Mouse (Mus musculus) lung, embryonic 14.5 days (tissue): ENCODE measurements around the gene Slc26a1. TPM values are rescaled to one million over a fixed set of nuclear protein-coding genes. Genes with fewer than 3 reads are reported as not detected.
A peak's percentile ranks its signal among the peaks of the same experiment; 100 is the strongest.

ENCODE experiments used
- ATAC-seq: fragments of 200-750 bp; cut with Nextera tagmentation; 2 replicates; pipeline ENCODE4 v1.8.0; 2017; ENCODE audit warnings: mild to moderate bottlenecking, moderate TSS enrichment, moderate library complexity; ENCODE audit not compliant: insufficient read depth
- DNase-seq: peaks from one replicate; pipeline ENCODE4 v3.0.0-alpha.2; 2015
- H3K27ac ChIP-seq: fragments of 300-500 bp; sonication (generic); 2 replicates; pipeline ENCODE4 v1.5.1; 2014; ENCODE audit warnings: low read depth, mild to moderate bottlenecking, moderate library complexity
- H3K27me3 ChIP-seq: fragments of 300-500 bp; sonication (generic); 2 replicates; pipeline ENCODE4 v1.6.1; 2014; ENCODE audit warnings: low read length, control low read depth; ENCODE audit not compliant: insufficient read depth
- H3K36me3 ChIP-seq: fragments of 300-500 bp; sonication (generic); 2 replicates; pipeline ENCODE4 v1.6.1; 2014; ENCODE audit warnings: control low read depth; ENCODE audit not compliant: insufficient read depth
- H3K4me1 ChIP-seq: fragments of 300-500 bp; sonication (generic); 2 replicates; pipeline ENCODE4 v1.6.1; 2014; ENCODE audit warnings: antibody characterized with exemption, control low read depth; ENCODE audit not compliant: insufficient read depth
- H3K4me2 ChIP-seq: fragments of 300-500 bp; sonication (generic); 2 replicates; pipeline ENCODE4 v1.6.1; 2014; ENCODE audit warnings: mild to moderate bottlenecking
- H3K4me3 ChIP-seq: fragments of 300-500 bp; sonication (generic); 2 replicates; pipeline ENCODE4 v1.5.1; 2014; ENCODE audit warnings: low read depth, low read length
- H3K9ac ChIP-seq: fragments of 300-500 bp; sonication (generic); 2 replicates; pipeline ENCODE4 v1.6.1; 2014
- H3K9me3 ChIP-seq: fragments of 300-500 bp; sonication (generic); 2 replicates; pipeline ENCODE4 v1.6.1; 2016; ENCODE audit warnings: low read depth, low read length, control low read depth
- CTCF ChIP-seq: IDR thresholded peaks from 2 replicates; pipeline ENCODE4 v1.5.1; 2016; ENCODE audit warnings: antibody characterized with exemption, low read depth
- WGBS: fragments of 180-500 bp; shearing (Covaris S2); extraction: QIAGEN DNeasy Blood & Tissue Kit; methylation state at CpG from one replicate; pipeline ENCODE4 v1.1.7; 2014; 5-methylcytosine and 5-hydroxymethylcytosine counted together
- polyA plus RNA-seq: library from polyadenylated mRNA; unstranded; fragments of >200 nt; fragmentation: Nextera tagmentation; extraction: Ambion mirVana; gene quantifications from 2 replicates; pipeline ENCODE4 v1.2.1, GENCODE M21; 2014

Slc26a1 gene
- polyA plus RNA-seq, 1 experiment from 2014 or later: 0.70 TPM

DNA sequence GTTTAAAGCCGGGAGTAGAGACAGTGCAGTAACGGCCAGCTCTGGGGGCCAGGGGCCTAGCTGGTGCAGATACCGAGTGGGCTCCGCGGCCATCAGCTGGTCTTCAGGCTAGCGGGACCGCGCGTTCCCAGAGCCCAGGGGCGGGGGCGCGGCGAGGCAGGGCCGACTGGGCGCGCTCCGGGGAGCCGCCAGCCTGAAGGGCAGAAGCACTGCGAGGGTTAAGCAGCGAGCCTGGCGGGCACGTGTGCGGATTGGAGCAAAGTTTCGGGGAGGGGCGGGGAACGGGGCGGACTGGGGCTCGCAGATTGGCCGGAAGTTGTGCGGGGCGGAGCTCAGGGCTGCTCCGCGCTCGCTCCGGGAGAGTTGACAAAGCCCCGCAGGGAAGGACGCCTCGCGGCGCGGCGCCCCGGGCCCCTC is 18.5 kb upstream of the Slc26a1 start:
- Histone ChIP-seq H3K4me3 (peak overlapping the region; percentile 80), H3K9me3 (no peaks in the 10 kb centered on the region)
- DNase-seq: peak; percentile 95

DNA sequence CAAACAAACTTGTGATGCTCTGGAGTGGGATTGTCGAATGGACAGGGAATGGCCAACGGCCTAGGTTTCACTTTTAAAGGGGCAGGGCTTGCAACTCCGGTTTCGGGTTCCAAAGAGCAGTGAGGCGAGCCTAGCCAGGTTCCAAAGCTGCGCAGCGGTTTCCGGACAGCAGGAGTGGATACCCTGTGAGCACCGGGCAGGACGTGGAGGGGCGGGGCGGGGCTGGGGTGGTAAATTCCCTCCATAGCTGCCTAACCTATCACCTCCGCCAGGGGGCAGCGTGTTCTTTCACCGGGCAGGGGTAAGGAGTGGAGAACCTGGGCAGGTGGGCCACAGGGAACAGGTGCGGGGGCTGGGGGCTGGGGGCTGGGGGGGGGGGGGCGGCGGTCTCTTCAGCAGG is 16.9 kb upstream of the Slc26a1 start, which contains the start of gene Fgfrl1:
TSS of gene Fgfrl1 (plus strand) at position 112 of the 400 bp plus-strand sequence.
- Histone ChIP-seq H3K4me3 (peak within 1 kb of the TSS; percentile 80), H3K4me2 (peak within 1 kb of the TSS; percentile 75), H3K27ac (no peak within 1 kb of the TSS), H3K9me3 (no peaks in the 10 kb centered on the region), H3K27me3 (no peaks in the 10 kb centered on the region), H3K9ac (peak within 1 kb of the TSS; percentile 80), H3K4me1 (peaks cover 15% of the 10 kb centered on the region; the same call in 1 of the 2 replicates), H3K36me3 (0 out of 2 replicates have a peak, but pooled peaks cover 2% of the 10 kb centered on the region)
- DNase-seq (peak; percentile 69), ATAC-seq (no peak)
- peak; percentile 64 for TF ChIP-seq CTCF
- 0% methylated on average over 16 of the region's 18 CpGs for whole genome bisulfite sequencing

More for the DNA sequence above, 18.5 kb upstream of the Slc26a1 start:
- Histone ChIP-seq H3K4me1 (peaks cover 16% of the 10 kb centered on the region; the same call in 1 of the 2 replicates), H3K27me3 (no peaks in the 10 kb centered on the region), H3K9ac (peak overlapping the region; percentile 80), H3K27ac (no peak overlapping the region), H3K4me2 (peak overlapping the region; percentile 75), H3K36me3 (0 out of 2 replicates have a peak, but pooled peaks cover 2% of the 10 kb centered on the region)
- TF ChIP-seq CTCF: no peak
- peak; percentile 95 for ATAC-seq
- under 1% methylated on average over 43 of the region's 43 CpGs for WGBS

DNA sequence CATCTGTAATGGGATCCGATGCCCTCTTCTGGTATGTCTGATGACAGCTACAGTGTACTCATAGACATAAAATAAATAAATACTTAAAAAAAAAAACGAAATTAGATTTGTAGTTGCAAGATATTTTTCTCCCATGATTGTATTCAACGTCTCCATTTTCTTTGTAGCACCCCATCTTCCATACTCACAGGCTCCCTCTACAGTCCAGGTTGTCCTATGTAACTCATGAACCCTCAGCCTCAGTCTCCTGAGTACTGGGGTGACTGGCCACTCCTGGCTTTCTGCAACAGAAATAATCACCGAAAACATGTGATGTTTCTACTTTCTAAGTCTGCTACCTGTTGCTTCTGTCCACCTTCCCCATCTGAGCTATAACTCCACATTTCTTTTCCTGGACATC is 15.8 kb upstream of the Slc26a1 start:
- H3K4me2 ChIP-seq: no peak overlapping the region
- no peak for ATAC-seq
- WGBS: 62% methylated on average over 4 of the region's 4 CpGs

DNA sequence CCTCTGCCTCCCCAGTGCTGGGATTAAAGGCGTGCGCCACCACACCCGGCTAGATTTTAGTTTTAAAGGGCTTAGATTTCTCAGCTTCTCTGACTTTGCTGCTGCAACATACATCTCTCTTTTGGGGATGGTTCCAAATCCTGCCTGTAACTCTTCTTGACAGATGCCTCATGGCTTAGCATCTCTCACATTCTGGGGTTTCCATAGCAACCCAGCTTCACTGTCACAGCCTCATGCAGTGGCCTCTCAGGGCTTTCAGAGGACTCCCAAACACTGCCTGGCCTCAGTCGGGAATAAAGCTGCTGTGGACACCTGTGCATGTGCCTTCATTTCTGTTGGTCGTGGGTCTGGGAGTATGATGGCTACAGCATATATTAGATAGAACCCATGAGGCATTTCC is 13.7 kb upstream of the Slc26a1 start:
- ATAC-seq (no peak), DNase-seq (no peak)
- no peak overlapping the region for H3K4me2 ChIP-seq
- H3K4me1 ChIP-seq: 0 out of 2 replicates have a peak, but pooled peaks cover 4% of the 10 kb centered on the region
- H3K9ac ChIP-seq: no peak overlapping the region
- no peaks in the 10 kb centered on the region for H3K27me3 ChIP-seq
- no peaks in the 10 kb centered on the region for H3K36me3 ChIP-seq
- no peak overlapping the region for H3K27ac ChIP-seq
- H3K9me3 ChIP-seq: no peaks in the 10 kb centered on the region
- 68% methylated on average over 5 of the region's 5 CpGs for WGBS
- no peak overlapping the region for H3K4me3 ChIP-seq
- TF ChIP-seq CTCF: no peak

More for the DNA sequence above, 15.8 kb upstream of the Slc26a1 start:
- H3K36me3 ChIP-seq: 0 out of 2 replicates have a peak, but pooled peaks cover 2% of the 10 kb centered on the region
- H3K27ac ChIP-seq: no peak overlapping the region
- H3K9ac ChIP-seq: no peak overlapping the region
- TF ChIP-seq CTCF: peak; percentile 32
- no peak overlapping the region for H3K4me3 ChIP-seq
- H3K27me3 ChIP-seq: no peaks in the 10 kb centered on the region
- no peaks in the 10 kb centered on the region for H3K9me3 ChIP-seq
- peak; percentile 30 for DNase-seq
- 0 out of 2 replicates have a peak, but pooled peaks cover 8% of the 10 kb centered on the region for H3K4me1 ChIP-seq

DNA sequence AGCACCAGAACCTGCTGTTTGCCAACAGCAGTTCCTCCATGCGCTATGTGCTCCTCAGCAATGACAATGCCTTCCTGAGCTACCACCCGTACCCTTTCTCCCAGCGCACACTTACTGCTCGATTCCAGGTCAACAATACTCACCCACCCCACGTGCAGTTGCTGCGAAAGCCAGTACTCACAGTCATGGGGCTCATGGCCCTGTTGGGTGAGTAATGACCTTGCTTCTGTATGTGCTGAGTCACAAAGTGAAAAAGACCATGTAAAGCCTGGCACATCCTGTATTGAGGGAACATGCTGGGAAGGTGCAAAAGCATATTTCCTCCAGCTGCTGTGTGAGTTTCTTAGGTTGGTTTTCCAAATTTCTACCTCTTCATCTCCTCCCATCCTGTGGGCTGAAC is 5.5 kb upstream of the Slc26a1 start:
- ATAC-seq (no peak), DNase-seq (no peak)
- Histone ChIP-seq H3K27me3 (no peaks in the 10 kb centered on the region), H3K27ac (no peak overlapping the region), H3K4me1 (0 out of 2 replicates have a peak, but pooled peaks cover 6% of the 10 kb centered on the region), H3K9ac (no peak overlapping the region), H3K4me2 (no peak overlapping the region), H3K4me3 (no peak overlapping the region), H3K36me3 (0 out of 2 replicates have a peak, but pooled peaks cover 6% of the 10 kb centered on the region), H3K9me3 (no peaks in the 10 kb centered on the region)
- 90% methylated on average over 6 of the region's 6 CpGs for WGBS
- TF ChIP-seq CTCF: no peak

DNA sequence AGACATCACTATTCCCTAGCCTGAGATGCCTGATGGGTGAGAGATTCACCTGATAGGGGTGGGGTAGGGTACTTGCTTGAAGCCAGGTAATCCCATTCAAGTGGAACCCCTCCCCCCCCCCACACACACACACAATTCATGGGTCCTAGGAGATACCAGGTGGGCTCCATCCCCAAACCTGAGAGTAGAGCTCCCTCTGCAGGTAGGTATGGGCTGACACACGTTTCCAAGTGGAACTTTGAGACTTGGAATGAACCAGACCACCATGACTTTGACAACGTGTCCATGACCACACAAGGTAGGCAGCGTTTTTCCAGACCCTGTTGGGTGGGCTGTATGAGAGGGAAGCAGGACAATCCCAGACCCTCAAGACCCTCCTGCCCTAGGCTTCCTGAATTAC is 4.5 kb upstream of the Slc26a1 start:
- Histone ChIP-seq H3K36me3 (0 out of 2 replicates have a peak, but pooled peaks cover 6% of the 10 kb centered on the region), H3K27me3 (no peaks in the 10 kb centered on the region), H3K4me3 (no peak overlapping the region), H3K4me1 (0 out of 2 replicates have a peak, but pooled peaks cover 6% of the 10 kb centered on the region), H3K9me3 (no peaks in the 10 kb centered on the region), H3K27ac (no peak overlapping the region), H3K9ac (no peak overlapping the region), H3K4me2 (no peak overlapping the region)
- DNase-seq (no peak), ATAC-seq (no peak)
- WGBS: 47% methylated on average over 3 of the region's 3 CpGs
- peak; percentile 44 for TF ChIP-seq CTCF

DNA sequence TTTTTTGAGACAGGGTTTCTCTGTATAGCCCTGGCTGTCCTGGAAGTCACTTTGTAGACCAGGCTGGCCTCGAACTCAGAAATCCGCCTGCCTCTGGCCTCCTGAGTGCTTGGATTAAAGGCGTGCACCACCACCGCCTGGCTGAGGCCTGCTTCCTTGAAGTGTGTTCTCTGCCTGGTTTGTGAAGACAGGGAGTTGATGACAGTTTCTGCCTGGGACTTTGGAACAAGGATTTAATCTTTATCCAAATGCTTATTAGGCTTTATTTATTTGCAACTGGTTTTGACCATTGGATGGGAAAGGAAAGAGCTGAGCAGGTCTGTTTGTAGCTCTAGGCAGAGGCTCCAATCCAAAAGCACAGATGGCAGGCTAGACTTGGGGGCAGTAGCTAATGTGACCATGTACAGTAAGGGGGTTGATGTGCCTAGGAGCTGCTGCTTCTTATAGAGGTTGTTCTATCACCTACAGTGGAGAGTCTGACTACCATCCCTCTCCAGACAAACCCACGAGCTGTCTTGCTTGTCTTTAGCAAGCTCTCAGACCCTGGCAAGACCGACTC is 3.0 kb upstream of the Slc26a1 start:
- ATAC-seq: no peak
- no peak for TF ChIP-seq CTCF
- WGBS: 86% methylated on average over 6 of the region's 6 CpGs

More for the DNA sequence above, 3.0 kb upstream of the Slc26a1 start:
- no peak overlapping the region for H3K4me2 ChIP-seq
- 0 out of 2 replicates have a peak, but pooled peaks cover 5% of the 10 kb centered on the region for H3K36me3 ChIP-seq
- no peak overlapping the region for H3K9ac ChIP-seq
- H3K27ac ChIP-seq: no peak overlapping the region
- no peaks in the 10 kb centered on the region for H3K27me3 ChIP-seq
- H3K4me3 ChIP-seq: no peak overlapping the region
- no peaks in the 10 kb centered on the region for H3K9me3 ChIP-seq
- 0 out of 2 replicates have a peak, but pooled peaks cover 6% of the 10 kb centered on the region for H3K4me1 ChIP-seq
- no peak for DNase-seq
